Mouse (Mus musculus) erythroid progenitor cell, adult 5-6 weeks (primary cell): ENCODE data around the gene Olfr1152. TPM values are rescaled to one million over a fixed set of nuclear protein-coding genes. Genes with fewer than 3 reads are reported as not detected.

Experiments
- ATAC-seq: replicated peaks from 2 replicates; pipeline ENCODE4 v1.8.0; 2016; ENCODE audit warnings: moderate number of reproducible peaks, mild to moderate bottlenecking, moderate TSS enrichment, inconsistent platforms; ENCODE audit not compliant: poor library complexity, low FRiP score, severe bottlenecking
- total RNA-seq, 2 experiments: library from RNA; stranded (forward) in 1 of 2; stranded (reverse) in 1 of 2; fragments of 150-400 nt in 1 of 2; fragments of 186-747, 209-891 nt in 1 of 2; gene quantifications; 2 replicates each; pipeline versions ENCODE4 v1.2.3 to v1.2.4; 2015 to 2017; ENCODE audit warnings: low replicate concordance in 2 of 2

Gene Olfr1152
- not detected in 2 replicates for total RNA-seq (2015; ENCODE audit: low replicate concordance)
- total RNA-seq (2017; ENCODE audit: low replicate concordance), result not detected in 2 replicates

DNA sequence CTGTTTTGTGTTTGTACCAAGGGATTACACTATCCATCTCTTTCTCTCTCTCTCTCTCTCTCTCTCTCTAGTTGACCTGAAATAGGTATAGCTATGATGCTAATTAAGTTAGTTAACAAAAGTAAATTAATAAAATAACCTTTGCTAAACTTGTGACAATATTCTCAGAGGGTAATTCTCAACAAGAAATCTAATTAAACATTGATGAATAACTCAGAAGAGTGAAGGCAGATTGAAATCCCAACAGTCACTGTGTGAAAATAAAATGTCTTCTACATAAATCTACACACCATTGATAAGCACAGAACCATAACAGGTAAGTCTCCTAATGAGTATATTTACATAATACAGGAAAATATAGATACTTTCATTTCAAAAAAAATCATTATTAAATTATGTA lies at the start of gene Olfr1152:
Gene Olfr1152 (plus strand): TSS at position 301 of the 400 bp plus-strand sequence.
- ATAC-seq, result no peak

DNA sequence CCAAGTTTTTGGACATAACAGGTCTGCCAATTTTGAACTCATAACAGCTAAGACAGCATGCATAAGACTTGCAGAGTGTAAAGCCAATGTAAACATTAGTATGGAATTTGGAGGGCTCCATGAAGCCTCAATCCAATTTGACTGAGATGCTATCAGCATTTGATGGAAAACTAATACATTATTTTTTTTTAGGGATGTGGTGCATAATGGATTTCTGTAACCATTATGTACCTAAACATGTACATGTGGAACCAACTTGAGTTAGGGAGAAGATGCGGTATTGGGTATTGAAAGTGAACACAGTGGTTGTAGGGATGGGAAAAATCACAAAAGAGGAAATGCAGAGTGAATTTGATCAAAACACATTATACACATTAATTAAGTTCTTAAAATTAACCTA lies 36.1 kb upstream of the Olfr1152 start, which contains the start of gene Olfr1148:
Gene Olfr1148 (plus strand): TSS at position 301 of the 400 bp plus-strand sequence.
- ATAC-seq, result no peak

DNA sequence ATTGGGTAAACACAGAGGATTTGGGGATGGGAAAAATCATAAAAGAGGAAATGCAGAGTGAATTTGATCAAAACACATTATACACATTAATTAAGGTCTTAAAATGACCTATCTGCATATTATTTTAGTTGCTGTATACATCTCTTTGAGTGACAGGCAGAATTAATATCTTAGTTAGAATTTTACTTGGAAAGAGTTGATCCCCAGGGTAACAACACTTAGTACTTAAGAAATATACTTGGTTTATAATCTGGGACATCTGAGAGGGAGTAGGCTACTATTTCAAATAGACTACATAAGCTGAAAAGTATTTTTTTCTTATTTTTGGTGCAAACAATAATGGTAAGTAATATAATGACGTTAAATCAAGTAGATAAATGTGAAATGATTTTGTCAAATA lies 22.6 kb upstream of the Olfr1152 start, which contains the start of gene Olfr1150-ps1:
Gene Olfr1150-ps1 (plus strand): TSS at position 301 of the 400 bp plus-strand sequence.
- ATAC-seq, result no peak

DNA sequence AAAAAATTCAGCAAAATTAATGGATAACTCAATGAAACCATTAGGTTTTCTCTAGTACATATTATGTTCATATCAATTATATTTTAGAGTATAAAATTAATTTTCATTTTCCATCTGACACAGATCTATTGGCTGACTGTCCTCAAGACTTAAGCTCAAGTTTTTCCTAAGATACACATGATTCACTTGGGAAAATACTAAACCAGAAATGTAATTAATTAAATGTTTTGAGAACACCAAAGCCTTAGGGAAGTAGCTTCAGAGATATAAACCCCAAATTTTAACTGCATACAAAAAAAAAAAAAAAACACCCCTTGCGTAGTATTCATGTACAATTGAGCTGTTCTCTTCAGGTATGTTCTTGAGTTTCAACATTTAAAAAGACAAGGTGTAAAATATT lies 10.7 kb upstream of the Olfr1152 start, which contains the start of gene Olfr1151:
Gene Olfr1151 (plus strand): TSS at position 301 of the 400 bp plus-strand sequence.
- ATAC-seq, result no peak

DNA sequence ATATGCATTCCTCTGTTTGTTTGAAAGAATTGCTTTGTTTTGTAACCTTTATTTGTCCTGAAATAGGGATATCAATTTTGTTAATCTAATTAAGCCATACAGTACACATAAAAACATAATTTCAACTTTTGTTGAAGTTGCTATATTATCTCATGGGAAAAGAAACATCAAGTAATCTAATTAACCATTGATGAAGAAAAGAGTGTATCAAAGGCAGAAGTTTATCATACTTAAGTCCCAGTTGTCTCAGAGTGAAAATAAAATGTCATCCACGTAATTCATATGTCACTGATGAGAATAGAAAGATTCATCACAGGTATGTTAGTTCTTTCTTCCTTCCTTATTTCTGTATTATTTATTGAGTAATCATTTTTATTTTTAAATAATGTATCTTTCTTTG lies 28.4 kb downstream of the Olfr1152 start, which contains the start of gene Olfr1153:
Gene Olfr1153 (plus strand): TSS at position 301 of the 400 bp plus-strand sequence.
- ATAC-seq, result no peak

DNA sequence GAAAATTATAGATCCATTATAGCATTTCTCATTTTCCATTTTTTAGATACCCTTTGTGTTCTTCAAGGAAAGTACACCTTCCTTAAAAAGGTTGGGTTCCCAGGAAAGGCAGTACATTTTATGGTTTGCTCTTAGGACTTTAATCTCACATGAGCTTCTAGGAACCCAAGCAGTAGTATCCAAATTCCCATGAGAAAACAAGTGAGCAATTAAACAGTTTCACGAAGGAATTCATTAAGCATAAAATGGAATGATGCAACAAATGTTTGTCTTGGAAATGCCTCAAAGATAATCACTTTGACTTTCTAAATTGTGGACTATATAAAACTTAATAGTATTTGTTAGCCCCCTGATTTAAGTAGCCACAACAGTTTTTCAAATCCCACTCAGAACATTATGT lies 38.8 kb downstream of the Olfr1152 start, which contains the start of gene Olfr1154:
Gene Olfr1154 (minus strand): TSS at position 101 of the 400 bp plus-strand sequence.
- no peak for ATAC-seq

Other genes with a start within 250 kb of the Olfr1152 start
- gene Olfr1131, start 239.4 kb upstream of the Olfr1152 start, total RNA-seq (2015; ENCODE audit: low replicate concordance), result not detected in 2 replicates
- not detected in 2 replicates for gene Olfr1131, start 239.4 kb upstream of the Olfr1152 start, total RNA-seq (2017; ENCODE audit: low replicate concordance)
- gene Olfr1132, start 229.0 kb upstream of the Olfr1152 start, total RNA-seq (2015; ENCODE audit: low replicate concordance), result not detected in 2 replicates
- not detected in 2 replicates for gene Olfr1132, start 229.0 kb upstream of the Olfr1152 start, total RNA-seq (2017; ENCODE audit: low replicate concordance)
- gene Olfr1133, start 219.1 kb upstream of the Olfr1152 start, total RNA-seq (2015; ENCODE audit: low replicate concordance), result not detected in 2 replicates
- not detected in 2 replicates for gene Olfr1133, start 219.1 kb upstream of the Olfr1152 start, total RNA-seq (2017; ENCODE audit: low replicate concordance)
- gene Olfr1134, start 208.0 kb upstream of the Olfr1152 start, total RNA-seq (2015; ENCODE audit: low replicate concordance), result not detected in 2 replicates
- gene Olfr1134, start 208.0 kb upstream of the Olfr1152 start, total RNA-seq (2017; ENCODE audit: low replicate concordance), result not detected in 2 replicates
- not detected in 2 replicates for gene Olfr1135, start 192.8 kb upstream of the Olfr1152 start, total RNA-seq (2015; ENCODE audit: low replicate concordance)
- not detected in 2 replicates for gene Olfr1135, start 192.8 kb upstream of the Olfr1152 start, total RNA-seq (2017; ENCODE audit: low replicate concordance)
- gene Olfr1136, start 172.5 kb upstream of the Olfr1152 start, total RNA-seq (2015; ENCODE audit: low replicate concordance), result not detected in 2 replicates
- gene Olfr1136, start 172.5 kb upstream of the Olfr1152 start, total RNA-seq (2017; ENCODE audit: low replicate concordance), result not detected in 2 replicates
- gene Olfr1137, start 153.3 kb upstream of the Olfr1152 start, total RNA-seq (2015; ENCODE audit: low replicate concordance), result not detected in 2 replicates
- not detected in 2 replicates for gene Olfr1137, start 153.3 kb upstream of the Olfr1152 start, total RNA-seq (2017; ENCODE audit: low replicate concordance)
- gene Olfr1138, start 126.5 kb upstream of the Olfr1152 start, total RNA-seq (2015; ENCODE audit: low replicate concordance), result not detected in 2 replicates
- not detected in 2 replicates for gene Olfr1138, start 126.5 kb upstream of the Olfr1152 start, total RNA-seq (2017; ENCODE audit: low replicate concordance)
- gene Olfr1140, start 122.7 kb upstream of the Olfr1152 start, total RNA-seq (2015; ENCODE audit: low replicate concordance), result not detected in 2 replicates
- gene Olfr1140, start 122.7 kb upstream of the Olfr1152 start, total RNA-seq (2017; ENCODE audit: low replicate concordance), result not detected in 2 replicates
- gene Olfr1141, start 112.5 kb upstream of the Olfr1152 start, total RNA-seq (2015; ENCODE audit: low replicate concordance), result not detected in 2 replicates
- gene Olfr1141, start 112.5 kb upstream of the Olfr1152 start, total RNA-seq (2017; ENCODE audit: low replicate concordance), result not detected in 2 replicates
- not detected in 2 replicates for gene Olfr152, start 87.0 kb upstream of the Olfr1152 start, total RNA-seq (2015; ENCODE audit: low replicate concordance)
- not detected in 2 replicates for gene Olfr152, start 87.0 kb upstream of the Olfr1152 start, total RNA-seq (2017; ENCODE audit: low replicate concordance)
- gene Olfr1143, start 65.9 kb upstream of the Olfr1152 start, total RNA-seq (2015; ENCODE audit: low replicate concordance), result not detected in 2 replicates
- not detected in 2 replicates for gene Olfr1143, start 65.9 kb upstream of the Olfr1152 start, total RNA-seq (2017; ENCODE audit: low replicate concordance)
- not detected in 2 replicates for gene Olfr1145, start 56.7 kb upstream of the Olfr1152 start, total RNA-seq (2015; ENCODE audit: low replicate concordance)
- not detected in 2 replicates for gene Olfr1145, start 56.7 kb upstream of the Olfr1152 start, total RNA-seq (2017; ENCODE audit: low replicate concordance)
- not detected in 2 replicates for gene Olfr1148, start 36.0 kb upstream of the Olfr1152 start, total RNA-seq (2015; ENCODE audit: low replicate concordance)
- gene Olfr1148, start 36.0 kb upstream of the Olfr1152 start, total RNA-seq (2017; ENCODE audit: low replicate concordance), result not detected in 2 replicates
- not detected in 2 replicates for gene Olfr1150-ps1, start 22.5 kb upstream of the Olfr1152 start, total RNA-seq (2015; ENCODE audit: low replicate concordance)
- not detected in 2 replicates for gene Olfr1150-ps1, start 22.5 kb upstream of the Olfr1152 start, total RNA-seq (2017; ENCODE audit: low replicate concordance)
- not detected in 2 replicates for gene Olfr1151, start 10.6 kb upstream of the Olfr1152 start, total RNA-seq (2015; ENCODE audit: low replicate concordance)
- not detected in 2 replicates for gene Olfr1151, start 10.6 kb upstream of the Olfr1152 start, total RNA-seq (2017; ENCODE audit: low replicate concordance)
- gene Olfr1153, start 28.5 kb downstream of the Olfr1152 start, total RNA-seq (2015; ENCODE audit: low replicate concordance), result not detected in 2 replicates
- gene Olfr1153, start 28.5 kb downstream of the Olfr1152 start, total RNA-seq (2017; ENCODE audit: low replicate concordance), result not detected in 2 replicates
- not detected in 2 replicates for gene Olfr1154, start 38.7 kb downstream of the Olfr1152 start, total RNA-seq (2015; ENCODE audit: low replicate concordance)
- gene Olfr1154, start 38.7 kb downstream of the Olfr1152 start, total RNA-seq (2017; ENCODE audit: low replicate concordance), result not detected in 2 replicates
- not detected in 2 replicates for gene Olfr1155, start 78.6 kb downstream of the Olfr1152 start, total RNA-seq (2015; ENCODE audit: low replicate concordance)
- gene Olfr1155, start 78.6 kb downstream of the Olfr1152 start, total RNA-seq (2017; ENCODE audit: low replicate concordance), result not detected in 2 replicates
- gene Olfr1156, start 86.6 kb downstream of the Olfr1152 start, total RNA-seq (2015; ENCODE audit: low replicate concordance), result not detected in 2 replicates
- gene Olfr1156, start 86.6 kb downstream of the Olfr1152 start, total RNA-seq (2017; ENCODE audit: low replicate concordance), result not detected in 2 replicates
- gene Olfr1157, start 101.8 kb downstream of the Olfr1152 start, total RNA-seq (2015; ENCODE audit: low replicate concordance), result not detected in 2 replicates
- not detected in 2 replicates for gene Olfr1157, start 101.8 kb downstream of the Olfr1152 start, total RNA-seq (2017; ENCODE audit: low replicate concordance)
- gene Olfr74, start 108.2 kb downstream of the Olfr1152 start, total RNA-seq (2015; ENCODE audit: low replicate concordance), result not detected in 2 replicates
- not detected in 2 replicates for gene Olfr74, start 108.2 kb downstream of the Olfr1152 start, total RNA-seq (2017; ENCODE audit: low replicate concordance)
- gene Olfr1158, start 123.6 kb downstream of the Olfr1152 start, total RNA-seq (2015; ENCODE audit: low replicate concordance), result not detected in 2 replicates
- not detected in 2 replicates for gene Olfr1158, start 123.6 kb downstream of the Olfr1152 start, total RNA-seq (2017; ENCODE audit: low replicate concordance)
- not detected in 2 replicates for gene Olfr1160, start 141.8 kb downstream of the Olfr1152 start, total RNA-seq (2015; ENCODE audit: low replicate concordance)
- not detected in 2 replicates for gene Olfr1160, start 141.8 kb downstream of the Olfr1152 start, total RNA-seq (2017; ENCODE audit: low replicate concordance)
- not detected in 2 replicates for gene Olfr1161, start 156.3 kb downstream of the Olfr1152 start, total RNA-seq (2015; ENCODE audit: low replicate concordance)
- gene Olfr1161, start 156.3 kb downstream of the Olfr1152 start, total RNA-seq (2017; ENCODE audit: low replicate concordance), result not detected in 2 replicates
- not detected in 2 replicates for gene Olfr73, start 171.2 kb downstream of the Olfr1152 start, total RNA-seq (2015; ENCODE audit: low replicate concordance)
- not detected in 2 replicates for gene Olfr73, start 171.2 kb downstream of the Olfr1152 start, total RNA-seq (2017; ENCODE audit: low replicate concordance)
- gene Olfr1162, start 184.6 kb downstream of the Olfr1152 start, total RNA-seq (2015; ENCODE audit: low replicate concordance), result not detected in 2 replicates
- not detected in 2 replicates for gene Olfr1162, start 184.6 kb downstream of the Olfr1152 start, total RNA-seq (2017; ENCODE audit: low replicate concordance)
- not detected in 2 replicates for gene Olfr1163, start 205.3 kb downstream of the Olfr1152 start, total RNA-seq (2015; ENCODE audit: low replicate concordance)
- not detected in 2 replicates for gene Olfr1163, start 205.3 kb downstream of the Olfr1152 start, total RNA-seq (2017; ENCODE audit: low replicate concordance)
- gene Olfr1164, start 227.5 kb downstream of the Olfr1152 start, total RNA-seq (2015; ENCODE audit: low replicate concordance), result not detected in 2 replicates
- gene Olfr1164, start 227.5 kb downstream of the Olfr1152 start, total RNA-seq (2017; ENCODE audit: low replicate concordance), result not detected in 2 replicates